Mouse (Mus musculus): ENCODE results near the gene B3gat3. TPM values are rescaled to one million over a fixed set of nuclear protein-coding genes. Genes with fewer than 3 reads are reported as not detected.
"Not testable (repeated sequence)": the region's sequence is repeated elsewhere in the genome, so short reads cannot be mapped to it uniquely, and the experiment has no call there.

The B3gat3 gene
- polyA plus RNA-seq, 1 experiment from 2014 or later: 20.1 TPM

- Histone ChIP-seq H3K27ac (peak within 1 kb of the TSS; percentile 87), H3K9me3 (replicated peaks) (no peaks in the 10 kb centered on the region), H3K36me3 (peaks cover 77% of the 10 kb centered on the region), H3K4me2 (peak within 1 kb of the TSS; percentile 94), H3K27me3 (no peaks in the 10 kb centered on the region), H3K9ac (peak within 1 kb of the TSS; percentile 91), H3K4me3 (replicated peaks) (peak within 1 kb of the TSS; percentile 85), H3K4me1 (replicated peaks) (peaks cover 42% of the 10 kb centered on the region)
- ATAC-seq (ENCODE audit: low read depth) (peak; percentile 98), DNase-seq (peak; percentile 99)
- under 1% methylated on average over 52 of the region's 52 CpGs for WGBS (ENCODE audit: insufficient replicate concordance)
Measured at GRCm38 (mm10) chr19:8966590-8967372, 46.6 kb downstream of the B3gat3 start, which contains the start of gene Eef1g. Gene Eef1g, plus strand, starts transcription at chr19:8967041.

DNA sequence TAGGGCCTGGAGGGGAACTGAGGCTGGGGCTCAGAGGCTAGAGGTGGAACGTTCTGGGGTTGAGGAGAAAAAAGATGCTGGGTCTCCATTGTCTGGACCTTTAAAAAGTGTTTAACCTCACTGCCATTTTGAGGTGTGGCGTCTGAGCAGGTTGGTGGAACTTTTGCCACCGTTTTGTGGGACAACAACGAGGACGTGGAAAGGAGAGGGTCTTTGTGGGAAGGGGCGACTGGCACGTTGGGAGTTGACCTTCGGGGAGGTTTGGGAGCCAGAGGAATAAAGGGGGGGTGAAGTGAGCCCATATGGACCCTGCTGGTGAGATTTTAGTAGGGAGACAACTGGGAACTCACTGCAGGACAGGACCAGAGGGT, 47.2 kb downstream of the B3gat3 start:
- H3K9ac ChIP-seq: peak overlapping the region; percentile 91
- H3K36me3 ChIP-seq: peaks cover 77% of the 10 kb centered on the region
- H3K27ac ChIP-seq: peak overlapping the region; percentile 86
- no peak for ATAC-seq (ENCODE audit: low read depth)
- no peak for DNase-seq
- H3K27me3 ChIP-seq: no peaks in the 10 kb centered on the region
- peaks cover 46% of the 10 kb centered on the region for H3K4me1 ChIP-seq (replicated peaks)
- WGBS (ENCODE audit: insufficient replicate concordance): under 1% methylated on average over 8 of the region's 8 CpGs
- peak overlapping the region; percentile 85 for H3K4me3 ChIP-seq (replicated peaks)
- peak overlapping the region; percentile 94 for H3K4me2 ChIP-seq
- H3K9me3 ChIP-seq (replicated peaks): no peaks in the 10 kb centered on the region

DNA sequence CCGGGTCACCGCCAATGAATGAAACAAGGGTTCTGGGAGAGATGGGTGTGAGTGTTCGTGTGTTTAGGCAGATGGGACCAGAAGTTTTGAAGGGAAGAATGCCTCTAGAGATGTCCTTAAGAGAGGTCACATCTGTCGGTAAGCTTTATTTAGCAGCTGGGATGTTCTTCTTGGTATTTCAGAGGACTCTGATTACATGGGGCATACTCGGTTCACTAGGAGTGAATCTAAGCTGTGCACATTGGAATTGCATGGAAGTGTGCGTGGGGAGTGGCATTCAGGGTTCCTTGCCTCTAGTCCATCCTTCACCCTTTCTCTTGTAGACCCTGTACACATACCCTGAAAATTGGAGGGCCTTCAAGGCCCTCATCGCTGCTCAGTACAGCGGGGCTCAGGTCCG, 47.7 kb downstream of the B3gat3 start:
- no peak for DNase-seq
- Histone ChIP-seq H3K4me2 (peak overlapping the region; percentile 94), H3K4me3 (replicated peaks) (peak overlapping the region; percentile 85), H3K27me3 (no peaks in the 10 kb centered on the region), H3K27ac (peak overlapping the region; percentile 86), H3K36me3 (peaks cover 77% of the 10 kb centered on the region), H3K9me3 (replicated peaks) (no peaks in the 10 kb centered on the region), H3K9ac (peak overlapping the region; percentile 91), H3K4me1 (replicated peaks) (peaks cover 46% of the 10 kb centered on the region)
- no peak for ATAC-seq (ENCODE audit: low read depth)
- 0% methylated on average over 9 of the region's 9 CpGs for WGBS (ENCODE audit: insufficient replicate concordance)

- WGBS (ENCODE audit: insufficient replicate concordance): 74% methylated on average over 8 of the region's 8 CpGs
- H3K4me3 ChIP-seq (replicated peaks); H3K9me3 ChIP-seq (replicated peaks); H3K27ac ChIP-seq; ATAC-seq (ENCODE audit: low read depth); H3K9ac ChIP-seq; H3K27me3 ChIP-seq; DNase-seq; H3K4me2 ChIP-seq: not testable (repeated sequence)
- peaks cover 92% of the 10 kb centered on the region for H3K36me3 ChIP-seq
- peaks cover 39% of the 10 kb centered on the region for H3K4me1 ChIP-seq (replicated peaks)
Measured at GRCm38 (mm10) chr19:8972491-8972890, 52.3 kb downstream of the B3gat3 start.

DNA sequence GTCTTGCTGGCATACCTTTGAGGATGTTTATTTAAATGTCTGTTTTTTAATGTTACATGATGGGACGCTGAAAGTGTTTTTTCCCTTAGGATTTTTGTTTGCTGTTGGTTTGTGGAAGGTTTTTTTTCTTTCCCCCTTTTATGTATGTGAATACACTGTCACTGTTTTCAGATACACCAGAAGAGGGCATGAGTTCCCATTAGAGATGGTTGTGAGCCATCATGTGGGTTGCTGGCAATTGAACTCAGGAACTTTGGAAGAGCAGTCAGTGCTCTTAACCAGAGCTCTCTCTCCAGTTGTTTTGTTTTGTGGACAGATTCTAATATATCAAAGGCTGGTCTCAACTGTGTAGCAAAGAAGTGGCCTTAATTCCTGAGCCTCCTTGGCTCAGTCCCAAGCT, 54.5 kb downstream of the B3gat3 start:
- no peak overlapping the region for H3K9ac ChIP-seq
- no peaks in the 10 kb centered on the region for H3K9me3 ChIP-seq (replicated peaks)
- peaks cover 23% of the 10 kb centered on the region for H3K4me1 ChIP-seq (replicated peaks)
- H3K4me2 ChIP-seq: no peak overlapping the region
- H3K27me3 ChIP-seq: no peaks in the 10 kb centered on the region
- ATAC-seq (ENCODE audit: low read depth): no peak
- 80% methylated on average over 1 of the region's 1 CpGs for WGBS (ENCODE audit: insufficient replicate concordance)
- peaks cover 100% of the 10 kb centered on the region for H3K36me3 ChIP-seq
- no peak for DNase-seq
- H3K27ac ChIP-seq: no peak overlapping the region
- no peak overlapping the region for H3K4me3 ChIP-seq (replicated peaks)

DNA sequence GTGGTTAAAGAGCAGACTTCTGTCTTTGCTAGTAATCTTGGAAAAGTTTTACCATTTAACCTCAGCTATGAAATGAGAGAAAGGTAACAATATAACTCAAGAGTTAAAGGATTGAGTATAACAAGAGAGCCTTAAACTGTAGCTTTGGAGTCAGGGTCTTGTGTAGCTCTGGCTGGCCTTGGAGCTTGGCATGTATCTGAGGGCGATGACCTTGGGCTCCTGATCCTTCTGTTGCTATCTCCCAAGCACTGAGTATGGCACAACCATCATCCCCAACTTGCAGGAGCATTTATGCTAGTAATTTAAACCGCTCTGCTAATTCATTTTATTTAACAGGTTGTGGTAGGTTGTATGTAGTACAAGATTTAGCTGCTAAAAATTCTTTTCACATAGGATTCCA, 55.3 kb downstream of the B3gat3 start:
- Histone ChIP-seq H3K9me3 (replicated peaks) (no peaks in the 10 kb centered on the region), H3K4me1 (replicated peaks) (peaks cover 21% of the 10 kb centered on the region), H3K4me2 (no peak overlapping the region), H3K4me3 (replicated peaks) (no peak overlapping the region), H3K27me3 (no peaks in the 10 kb centered on the region), H3K36me3 (peaks cover 100% of the 10 kb centered on the region), H3K9ac (no peak overlapping the region), H3K27ac (no peak overlapping the region)
- 83% methylated on average over 2 of the region's 2 CpGs for WGBS (ENCODE audit: insufficient replicate concordance)
- ATAC-seq (ENCODE audit: low read depth) (no peak), DNase-seq (no peak)

- Histone ChIP-seq H3K4me2 (no peak overlapping the region), H3K27me3 (no peaks in the 10 kb centered on the region), H3K4me1 (replicated peaks) (peaks cover 25% of the 10 kb centered on the region), H3K4me3 (replicated peaks) (no peak overlapping the region), H3K9me3 (replicated peaks) (no peaks in the 10 kb centered on the region), H3K36me3 (peaks cover 97% of the 10 kb centered on the region), H3K27ac (no peak overlapping the region), H3K9ac (no peak overlapping the region)
- ATAC-seq (ENCODE audit: low read depth): no peak
- 58% methylated on average over 3 of the region's 3 CpGs for WGBS (ENCODE audit: insufficient replicate concordance)
- no peak for DNase-seq
Measured at GRCm38 (mm10) chr19:8976535-8976934, 56.4 kb downstream of the B3gat3 start.

Small RNAs within 50 kb of the gene (microRNA-seq; reads per million reads assigned to microRNA genes)
- not detected for gene Mir5136

Other genes starting within 250 kb of the B3gat3 start
- gene Slc3a2, start 197.0 kb upstream of the B3gat3 start, polyA plus RNA-seq (2015; fragmentation: Nextera tagmentation; extraction: Ambion mirVana): 118 and 128 TPM in 2 replicates
- gene Wdr74, start 184.5 kb upstream of the B3gat3 start, polyA plus RNA-seq (2015; fragmentation: Nextera tagmentation; extraction: Ambion mirVana): 80.8 and 81.6 TPM in 2 replicates
- 0.81 and 1.3 TPM in 2 replicates for gene 1700092M07Rik, start 179.7 kb upstream of the B3gat3 start, polyA plus RNA-seq (2015; fragmentation: Nextera tagmentation; extraction: Ambion mirVana)
- gene Stx5a, start 179.0 kb upstream of the B3gat3 start, polyA plus RNA-seq (2015; fragmentation: Nextera tagmentation; extraction: Ambion mirVana): 48.2 and 51.9 TPM in 2 replicates
- 93.3 and 104 TPM in 2 replicates for gene Nxf1, start 163.3 kb upstream of the B3gat3 start, polyA plus RNA-seq (2015; fragmentation: Nextera tagmentation; extraction: Ambion mirVana)
- 66.1 and 74.2 TPM in 2 replicates for gene Tmem223, start 149.4 kb upstream of the B3gat3 start, polyA plus RNA-seq (2015; fragmentation: Nextera tagmentation; extraction: Ambion mirVana)
- gene Tmem179b, start 145.9 kb upstream of the B3gat3 start, polyA plus RNA-seq (2015; fragmentation: Nextera tagmentation; extraction: Ambion mirVana): 93.6 and 97.1 TPM in 2 replicates
- gene Taf6l, start 134.0 kb upstream of the B3gat3 start, polyA plus RNA-seq (2015; fragmentation: Nextera tagmentation; extraction: Ambion mirVana): 16.6 and 17.2 TPM in 2 replicates
- 105 and 110 TPM in 2 replicates for gene Polr2g, start 121.8 kb upstream of the B3gat3 start, polyA plus RNA-seq (2015; fragmentation: Nextera tagmentation; extraction: Ambion mirVana)
- 1.5 TPM in 2 replicates for gene Zbtb3, start 117.8 kb upstream of the B3gat3 start, polyA plus RNA-seq (2015; fragmentation: Nextera tagmentation; extraction: Ambion mirVana)
- gene Ttc9c, start 101.0 kb upstream of the B3gat3 start, polyA plus RNA-seq (2015; fragmentation: Nextera tagmentation; extraction: Ambion mirVana): 25.1 and 27.4 TPM in 2 replicates
- gene Hnrnpul2, start 100.4 kb upstream of the B3gat3 start, polyA plus RNA-seq (2015; fragmentation: Nextera tagmentation; extraction: Ambion mirVana): 2.8 and 3.0 TPM in 2 replicates
- not detected in 2 replicates for gene AC129217.1, start 90.6 kb upstream of the B3gat3 start, polyA plus RNA-seq (2015; fragmentation: Nextera tagmentation; extraction: Ambion mirVana)
- gene Bscl2, start 82.9 kb upstream of the B3gat3 start, polyA plus RNA-seq (2015; fragmentation: Nextera tagmentation; extraction: Ambion mirVana): 33.8 and 37.2 TPM in 2 replicates
- 0.52 and 0.73 TPM in 2 replicates for gene Gng3, start 81.2 kb upstream of the B3gat3 start, polyA plus RNA-seq (2015; fragmentation: Nextera tagmentation; extraction: Ambion mirVana)
- 0.05 and 0.18 TPM in 2 replicates for gene Lrrn4cl, start 69.6 kb upstream of the B3gat3 start, polyA plus RNA-seq (2015; fragmentation: Nextera tagmentation; extraction: Ambion mirVana)
- gene Ubxn1, start 48.9 kb upstream of the B3gat3 start, polyA plus RNA-seq (2015; fragmentation: Nextera tagmentation; extraction: Ambion mirVana): 112 and 125 TPM in 2 replicates
- gene Uqcc3, start 39.5 kb upstream of the B3gat3 start, polyA plus RNA-seq (2015; fragmentation: Nextera tagmentation; extraction: Ambion mirVana): 37.8 and 38.5 TPM in 2 replicates
- gene Lbhd1, start 36.6 kb upstream of the B3gat3 start, polyA plus RNA-seq (2015; fragmentation: Nextera tagmentation; extraction: Ambion mirVana): 81.2 and 113 TPM in 2 replicates
- not detected in 2 replicates for gene Gm49403, start 36.4 kb upstream of the B3gat3 start, polyA plus RNA-seq (2015; fragmentation: Nextera tagmentation; extraction: Ambion mirVana)
- 89.5 and 92.3 TPM in 2 replicates for gene 1810009A15Rik, start 31.5 kb upstream of the B3gat3 start, polyA plus RNA-seq (2015; fragmentation: Nextera tagmentation; extraction: Ambion mirVana)
- not detected in 2 replicates for gene Gm49416, start 31.4 kb upstream of the B3gat3 start, polyA plus RNA-seq (2015; fragmentation: Nextera tagmentation; extraction: Ambion mirVana)
- gene Ints5, start 27.4 kb upstream of the B3gat3 start, polyA plus RNA-seq (2015; fragmentation: Nextera tagmentation; extraction: Ambion mirVana): 26.1 and 26.5 TPM in 2 replicates
- 41.4 and 52.7 TPM in 2 replicates for gene Ganab, start 22.3 kb upstream of the B3gat3 start, polyA plus RNA-seq (2015; fragmentation: Nextera tagmentation; extraction: Ambion mirVana)
- gene Rom1, start 9.0 kb downstream of the B3gat3 start, polyA plus RNA-seq (2015; fragmentation: Nextera tagmentation; extraction: Ambion mirVana): 2.7 and 2.8 TPM in 2 replicates
- 14.4 and 15.2 TPM in 2 replicates for gene Eml3, start 9.2 kb downstream of the B3gat3 start, polyA plus RNA-seq (2015; fragmentation: Nextera tagmentation; extraction: Ambion mirVana)
- 99.5 and 114 TPM in 2 replicates for gene Mta2, start 21.5 kb downstream of the B3gat3 start, polyA plus RNA-seq (2015; fragmentation: Nextera tagmentation; extraction: Ambion mirVana)
- gene Tut1, start 33.5 kb downstream of the B3gat3 start, polyA plus RNA-seq (2015; fragmentation: Nextera tagmentation; extraction: Ambion mirVana): 18.7 and 20.2 TPM in 2 replicates
- 298 and 320 TPM in 2 replicates for gene Eef1g, start 46.7 kb downstream of the B3gat3 start, polyA plus RNA-seq (2015; fragmentation: Nextera tagmentation; extraction: Ambion mirVana)
- gene Ahnak, start 68.9 kb downstream of the B3gat3 start, polyA plus RNA-seq (2015; fragmentation: Nextera tagmentation; extraction: Ambion mirVana): 1.4 and 1.6 TPM in 2 replicates
- not detected in 2 replicates for gene Scgb1a1, start 167.6 kb downstream of the B3gat3 start, polyA plus RNA-seq (2015; fragmentation: Nextera tagmentation; extraction: Ambion mirVana)
- 11.5 and 14.9 TPM in 2 replicates for gene Asrgl1, start 215.3 kb downstream of the B3gat3 start, polyA plus RNA-seq (2015; fragmentation: Nextera tagmentation; extraction: Ambion mirVana)